Mouse (Mus musculus) embryonic facial prominence, embryonic 14.5 days (tissue): ENCODE data around the gene Mylk3. TPM values are rescaled to one million over a fixed set of nuclear protein-coding genes. Genes with fewer than 3 reads are reported as not detected.
A peak's percentile ranks its signal among the peaks of the same experiment; 100 is the strongest.

Experiments
- ATAC-seq: fragments of 200-750 bp; cut with Nextera tagmentation; 2 replicates; pipeline ENCODE4 v1.8.0; 2017; ENCODE audit warnings: low read depth, moderate number of reproducible peaks, moderate TSS enrichment
- DNase-seq: peaks from one replicate; pipeline ENCODE4 v3.0.0-alpha.2; 2015; ENCODE audit warnings: low spot score
- H3K27ac ChIP-seq: fragments of 300-500 bp; sonication (generic); replicated peaks from 2 replicates; pipeline ENCODE4 v1.5.1; 2014; ENCODE audit warnings: low read depth, mild to moderate bottlenecking, low read length, moderate library complexity
- H3K27me3 ChIP-seq: fragments of 300-500 bp; sonication (generic); replicated peaks from 2 replicates; pipeline ENCODE4 v1.6.1; 2014; ENCODE audit warnings: low read length; ENCODE audit not compliant: control insufficient read depth, insufficient read depth
- H3K36me3 ChIP-seq: fragments of 300-500 bp; sonication (generic); 2 replicates; pipeline ENCODE4 v1.6.1; 2014; ENCODE audit warnings: low read length, mixed read lengths; ENCODE audit not compliant: control insufficient read depth, insufficient read depth
- H3K4me1 ChIP-seq: fragments of 300-500 bp; sonication (generic); 2 replicates; pipeline ENCODE4 v1.6.1; 2014; ENCODE audit warnings: antibody characterized with exemption, low read length; ENCODE audit not compliant: control insufficient read depth, insufficient read depth
- H3K4me2 ChIP-seq: fragments of 300-500 bp; sonication (generic); 2 replicates; pipeline ENCODE4 v1.6.1; 2014; ENCODE audit warnings: low read depth, mild to moderate bottlenecking, low read length, moderate library complexity, mixed read lengths
- H3K4me3 ChIP-seq: fragments of 300-500 bp; sonication (generic); 2 replicates; pipeline ENCODE4 v1.5.1; 2014; ENCODE audit warnings: low read depth, mild to moderate bottlenecking, low read length
- H3K9ac ChIP-seq: fragments of 300-500 bp; sonication (generic); 2 replicates; pipeline ENCODE4 v1.6.1; 2014; ENCODE audit warnings: low read depth, mild to moderate bottlenecking, low read length, moderate library complexity, mixed read lengths
- H3K9me3 ChIP-seq: fragments of 300-500 bp; sonication (generic); 2 replicates; pipeline ENCODE4 v1.6.1; 2016; ENCODE audit warnings: low read length; ENCODE audit not compliant: control insufficient read depth
- WGBS: fragments of 180-500 bp; shearing (Covaris S2); extraction: QIAGEN DNeasy Blood & Tissue Kit; methylation state at CpG from one replicate; pipeline ENCODE4 v1.1.7; 2014; 5-methylcytosine and 5-hydroxymethylcytosine counted together
- polyA plus RNA-seq: library from polyadenylated mRNA; unstranded; fragments of >200 nt; fragmentation: Nextera tagmentation; extraction: Ambion mirVana; gene quantifications from 2 replicates; pipeline ENCODE4 v1.2.1, GENCODE M21; 2014

Mylk3 gene
- polyA plus RNA-seq, 1 experiment from 2014 or later, result 2.8 TPM

- Histone ChIP-seq H3K9me3 (no peaks in the 10 kb centered on the region), H3K9ac (no peak overlapping the region), H3K4me2 (no peak overlapping the region), H3K27ac (no peak overlapping the region), H3K27me3 (no peaks in the 10 kb centered on the region), H3K4me1 (no peaks in the 10 kb centered on the region), H3K36me3 (no peaks in the 10 kb centered on the region), H3K4me3 (no peak overlapping the region)
- WGBS, result 88% methylated on average over 8 of the region's 8 CpGs
- ATAC-seq, result no peak
- DNase-seq, result no peak
Measured at GRCm38 (mm10) chr8:85395681-85396431, 9.7 kb upstream of the Mylk3 start.

- Histone ChIP-seq H3K27ac (no peak overlapping the region), H3K4me1 (no peaks in the 10 kb centered on the region), H3K9ac (no peak overlapping the region), H3K4me3 (no peak overlapping the region), H3K9me3 (no peaks in the 10 kb centered on the region), H3K27me3 (no peaks in the 10 kb centered on the region), H3K4me2 (no peak overlapping the region), H3K36me3 (no peaks in the 10 kb centered on the region)
- DNase-seq (no peak), ATAC-seq (no peak)
- WGBS, result 73% methylated on average over 3 of the region's 3 CpGs
Measured at GRCm38 (mm10) chr8:85395017-85395416, 8.9 kb upstream of the Mylk3 start.

- H3K4me1 ChIP-seq, result no peaks in the 10 kb centered on the region
- 92% methylated on average over 6 of the region's 6 CpGs for WGBS
- no peak overlapping the region for H3K4me3 ChIP-seq
- no peaks in the 10 kb centered on the region for H3K36me3 ChIP-seq
- no peak overlapping the region for H3K27ac ChIP-seq
- no peak overlapping the region for H3K4me2 ChIP-seq
- no peak for ATAC-seq
- no peaks in the 10 kb centered on the region for H3K9me3 ChIP-seq
- no peak for DNase-seq
- no peak overlapping the region for H3K9ac ChIP-seq
- no peaks in the 10 kb centered on the region for H3K27me3 ChIP-seq
Measured at GRCm38 (mm10) chr8:85393199-85393598, 7.1 kb upstream of the Mylk3 start.

- ATAC-seq (no peak), DNase-seq (no peak)
- WGBS, result 75% methylated on average over 1 of the region's 1 CpGs
- Histone ChIP-seq H3K9ac (no peak overlapping the region), H3K27ac (no peak overlapping the region), H3K27me3 (no peaks in the 10 kb centered on the region), H3K4me2 (no peak overlapping the region), H3K9me3 (no peaks in the 10 kb centered on the region), H3K36me3 (no peaks in the 10 kb centered on the region), H3K4me1 (no peaks in the 10 kb centered on the region), H3K4me3 (no peak overlapping the region)
Measured at GRCm38 (mm10) chr8:85391438-85391837, 5.3 kb upstream of the Mylk3 start.

- no peak for DNase-seq
- H3K36me3 ChIP-seq, result no peaks in the 10 kb centered on the region
- no peak overlapping the region for H3K9ac ChIP-seq
- H3K4me3 ChIP-seq, result no peak overlapping the region
- H3K4me2 ChIP-seq, result no peak overlapping the region
- no peaks in the 10 kb centered on the region for H3K27me3 ChIP-seq
- H3K27ac ChIP-seq, result no peak overlapping the region
- 56% methylated on average over 4 of the region's 4 CpGs for WGBS
- no peak for ATAC-seq
- H3K9me3 ChIP-seq, result no peaks in the 10 kb centered on the region
- peaks cover 26% of the 10 kb centered on the region for H3K4me1 ChIP-seq
Measured at GRCm38 (mm10) chr8:85381926-85382325, 4.2 kb downstream of the Mylk3 start.

- no peaks in the 10 kb centered on the region for H3K36me3 ChIP-seq
- H3K27me3 ChIP-seq, result no peaks in the 10 kb centered on the region
- H3K27ac ChIP-seq, result no peak overlapping the region
- ATAC-seq (0 out of 2 replicates have a peak, but pooled peaks have one; percentile 37), DNase-seq (peak; percentile 17)
- 60% methylated on average over 8 of the region's 8 CpGs for WGBS
- no peak overlapping the region for H3K4me3 ChIP-seq
- no peaks in the 10 kb centered on the region for H3K9me3 ChIP-seq
- no peak overlapping the region for H3K9ac ChIP-seq
- no peak overlapping the region for H3K4me2 ChIP-seq
- peaks cover 30% of the 10 kb centered on the region for H3K4me1 ChIP-seq
Measured at GRCm38 (mm10) chr8:85380824-85381209, 5.3 kb downstream of the Mylk3 start.

- no peak overlapping the region for H3K27ac ChIP-seq
- no peak for DNase-seq
- H3K9ac ChIP-seq, result no peak overlapping the region
- ATAC-seq, result no peak
- peaks cover 30% of the 10 kb centered on the region for H3K4me1 ChIP-seq
- H3K27me3 ChIP-seq, result no peaks in the 10 kb centered on the region
- H3K4me2 ChIP-seq, result no peak overlapping the region
- H3K9me3 ChIP-seq, result no peaks in the 10 kb centered on the region
- no peak overlapping the region for H3K4me3 ChIP-seq
- no peaks in the 10 kb centered on the region for H3K36me3 ChIP-seq
- 76% methylated on average over 10 of the region's 10 CpGs for WGBS
Measured at GRCm38 (mm10) chr8:85380123-85380823, 5.9 kb downstream of the Mylk3 start.

GRCm38 (mm10) chr8:85379142-85379781 lies 6.9 kb downstream of the Mylk3 start:
- peak; percentile 73 for ATAC-seq
- no peak overlapping the region for H3K4me2 ChIP-seq

More at GRCm38 (mm10) chr8:85379142-85379781, 6.9 kb downstream of the Mylk3 start:
- 13% methylated on average over 2 of the region's 2 CpGs for WGBS
- no peaks in the 10 kb centered on the region for H3K9me3 ChIP-seq
- peak overlapping the region; percentile 72 for H3K27ac ChIP-seq
- H3K27me3 ChIP-seq, result no peaks in the 10 kb centered on the region
- H3K36me3 ChIP-seq, result no peaks in the 10 kb centered on the region
- 0 out of 2 replicates have a peak overlapping the region, but pooled peaks have one; percentile 16 for H3K9ac ChIP-seq
- peak; percentile 92 for DNase-seq
- H3K4me1 ChIP-seq, result peaks cover 32% of the 10 kb centered on the region
- H3K4me3 ChIP-seq, result no peak overlapping the region
